Mouse (Mus musculus): ENCODE measurements around the gene Usp43. TPM values are rescaled to one million over a fixed set of nuclear protein-coding genes. Genes with fewer than 3 reads are reported as not detected.

Usp43 gene
- total and polyA plus RNA-seq, 3 experiments: not detected

- in situ Hi-C loops (cut with MboI; ENCODE audit: low pct_ligation_motif_present, low pct_unique_long_range_greater_than_20kb, low sequenced_read_pairs) (no loop called here), dilution Hi-C loops (cut with MboI; ENCODE audit: extremely low pct_ligation_motif_present, extremely low pct_unique_long_range_greater_than_20kb, low sequenced_read_pairs) (no loop called here)
- no peak overlapping the region for H3K27ac ChIP-seq (ENCODE audit: insufficient read depth, low read depth)
- no peaks in the 10 kb centered on the region for H3K79me2 ChIP-seq (replicated peaks; ENCODE audit: control insufficient read depth, extremely low read depth, insufficient read depth, poor library complexity, severe bottlenecking)
- H3K4me2 ChIP-seq (ENCODE audit: insufficient read depth, low read depth, poor library complexity, severe bottlenecking): no peak overlapping the region
- TF ChIP-seq CTCF (conservative IDR thresholded peaks at IDR 0.05 in 1 of 2, IDR thresholded peaks at IDR 0.05 in 1 of 2; ENCODE audit: low read depth in 2 of 2, low read length in 2 of 2) (peak in 1 of 2 experiments; percentile 61; a peak in 2 of 4 replicates), TCF12 (IDR thresholded peaks at IDR 0.05; ENCODE audit: low read depth, low read length) (no peak), MAX (IDR thresholded peaks at IDR 0.05; ENCODE audit: low read length) (no peak), NELFE (IDR thresholded peaks at IDR 0.05; ENCODE audit: low read depth, low read length) (no peak), RAD21 (IDR thresholded peaks at IDR 0.05; ENCODE audit: low read depth, low read length) (peak; percentile 41), SMC3 (IDR thresholded peaks at IDR 0.05; ENCODE audit: low read depth, low read length) (peak; percentile 32)
- H3K4me1 ChIP-seq (ENCODE audit: control insufficient read depth in 1 of 2, insufficient read depth in 2 of 2): peaks cover 0 to 3% of the 10 kb centered on the region in 2 experiments; a peak in 1 of 4 replicates
- no peak overlapping the region for H3K4me3 ChIP-seq (replicated peaks in 1 of 3; ENCODE audit: low read depth in 2 of 3, low read length in 2 of 3, poor library complexity in 1 of 3)
- H3K9me3 ChIP-seq (replicated peaks; ENCODE audit: low read length): no peaks in the 10 kb centered on the region
- H3K36me3 ChIP-seq (replicated peaks in 1 of 2; ENCODE audit: control insufficient read depth in 1 of 2, insufficient read depth in 1 of 2, low read length in 1 of 2): no peaks in the 10 kb centered on the region
- H3K9ac ChIP-seq (ENCODE audit: insufficient read depth, low read depth): no peak overlapping the region
- peaks cover 19% of the 10 kb centered on the region for H3K27me3 ChIP-seq (replicated peaks)
- peak; percentile 21 for DNase-seq (ENCODE audit: extremely low read depth)
Observed at GRCm38 (mm10) chr11:67865100-67865499, 56.9 kb downstream of the Usp43 start.

- no peak overlapping the region for H3K4me2 ChIP-seq (ENCODE audit: insufficient read depth, low read depth, poor library complexity, severe bottlenecking)
Observed at GRCm38 (mm10) chr11:67861399-67861838, 60.5 kb downstream of the Usp43 start.

GRCm38 (mm10) chr11:67860743-67861398, 61.1 kb downstream of the Usp43 start:
- Histone ChIP-seq H3K4me1 (ENCODE audit: control insufficient read depth in 1 of 2, insufficient read depth in 2 of 2) (peaks cover 0 to 3% of the 10 kb centered on the region in 2 experiments; a peak in 1 of 4 replicates), H3K9ac (ENCODE audit: insufficient read depth, low read depth) (no peak overlapping the region), H3K79me2 (replicated peaks; ENCODE audit: control insufficient read depth, extremely low read depth, insufficient read depth, poor library complexity, severe bottlenecking) (no peaks in the 10 kb centered on the region), H3K4me2 (ENCODE audit: insufficient read depth, low read depth, poor library complexity, severe bottlenecking) (no peak overlapping the region), H3K36me3 (replicated peaks in 1 of 2; ENCODE audit: control insufficient read depth in 1 of 2, insufficient read depth in 1 of 2, low read length in 1 of 2) (no peaks in the 10 kb centered on the region), H3K9me3 (replicated peaks; ENCODE audit: low read length) (no peaks in the 10 kb centered on the region), H3K27me3 (replicated peaks) (peaks cover 27% of the 10 kb centered on the region), H3K27ac (ENCODE audit: insufficient read depth, low read depth) (no peak overlapping the region), H3K4me3 (replicated peaks in 1 of 3; ENCODE audit: low read depth in 2 of 3, low read length in 2 of 3, poor library complexity in 1 of 3) (no peak overlapping the region)
- in situ Hi-C loops (cut with MboI; ENCODE audit: low pct_ligation_motif_present, low pct_unique_long_range_greater_than_20kb, low sequenced_read_pairs) (no loop called here), dilution Hi-C loops (cut with MboI; ENCODE audit: extremely low pct_ligation_motif_present, extremely low pct_unique_long_range_greater_than_20kb, low sequenced_read_pairs) (no loop called here)
- TF ChIP-seq MAFK (IDR thresholded peaks at IDR 0.05; ENCODE audit: insufficient replicate concordance, low read length): no peak
- TF ChIP-seq TBP (conservative IDR thresholded peaks at IDR 0.05; ENCODE audit: low read depth, low read length): no peak
- no peak for TF ChIP-seq TCF12 (IDR thresholded peaks at IDR 0.05; ENCODE audit: low read depth, low read length)
- TF ChIP-seq UBTF (IDR thresholded peaks at IDR 0.05; ENCODE audit: low read depth, low read length): no peak
- no peak for DNase-seq (ENCODE audit: extremely low read depth)

More at GRCm38 (mm10) chr11:67861399-67861838, 60.5 kb downstream of the Usp43 start:
- H3K9me3 ChIP-seq (replicated peaks; ENCODE audit: low read length): no peaks in the 10 kb centered on the region
- no peak overlapping the region; the same call in 1 of the 2 replicates for H3K27ac ChIP-seq (ENCODE audit: insufficient read depth, low read depth)
- in situ Hi-C loops (cut with MboI; ENCODE audit: low pct_ligation_motif_present, low pct_unique_long_range_greater_than_20kb, low sequenced_read_pairs): no loop called here
- no peak overlapping the region for H3K4me3 ChIP-seq (replicated peaks in 1 of 3; ENCODE audit: low read depth in 2 of 3, low read length in 2 of 3, poor library complexity in 1 of 3)
- no peak for TF ChIP-seq JUND (conservative IDR thresholded peaks at IDR 0.05; ENCODE audit: low read depth, low read length)
- TF ChIP-seq BHLHE40 (IDR thresholded peaks at IDR 0.05; ENCODE audit: low read depth, low read length): 0 out of 2 replicates have a peak, but pooled peaks have one; percentile 8
- no peak for TF ChIP-seq PAX5 (IDR thresholded peaks at IDR 0.05; ENCODE audit: low read length)
- no peak for TF ChIP-seq ZNF384 (IDR thresholded peaks at IDR 0.05; ENCODE audit: low read depth, low read length)
- TF ChIP-seq E2F4 (IDR thresholded peaks at IDR 0.05; ENCODE audit: insufficient replicate concordance, low read depth, low read length): no peak
- H3K4me1 ChIP-seq (ENCODE audit: control insufficient read depth in 1 of 2, insufficient read depth in 2 of 2): peaks cover 0 to 3% of the 10 kb centered on the region in 2 experiments; a peak in 1 of 4 replicates
- H3K27me3 ChIP-seq (replicated peaks): peaks cover 27% of the 10 kb centered on the region
- no peak for DNase-seq (ENCODE audit: extremely low read depth)
- dilution Hi-C loops (cut with MboI; ENCODE audit: extremely low pct_ligation_motif_present, extremely low pct_unique_long_range_greater_than_20kb, low sequenced_read_pairs): no loop called here
- H3K79me2 ChIP-seq (replicated peaks; ENCODE audit: control insufficient read depth, extremely low read depth, insufficient read depth, poor library complexity, severe bottlenecking): no peaks in the 10 kb centered on the region
- H3K36me3 ChIP-seq (replicated peaks in 1 of 2; ENCODE audit: control insufficient read depth in 1 of 2, insufficient read depth in 1 of 2, low read length in 1 of 2): no peaks in the 10 kb centered on the region
- H3K9ac ChIP-seq (ENCODE audit: insufficient read depth, low read depth): no peak overlapping the region
